Mouse (Mus musculus) hindbrain, embryonic 16.5 days (tissue): ENCODE data around the gene Nupr1. TPM values are rescaled to one million over a fixed set of nuclear protein-coding genes. Genes with fewer than 3 reads are reported as not detected.

Source experiments
- ATAC-seq: fragments of 200-750 bp; cut with Nextera tagmentation; 2 replicates; pipeline ENCODE4 v1.8.0; 2017; ENCODE audit warnings: moderate TSS enrichment, moderate library complexity
- H3K27ac ChIP-seq: fragments of 300-500 bp; sonication (generic); 2 replicates; pipeline ENCODE4 v1.5.1; 2014; ENCODE audit warnings: low read depth, mild to moderate bottlenecking, control low read depth, low read length, moderate library complexity
- H3K27me3 ChIP-seq: fragments of 300-500 bp; sonication (generic); replicated peaks from 2 replicates; pipeline ENCODE4 v1.6.1; 2014; ENCODE audit warnings: low read length; ENCODE audit not compliant: control insufficient read depth, insufficient read depth
- H3K36me3 ChIP-seq: fragments of 300-500 bp; sonication (generic); 2 replicates; pipeline ENCODE4 v1.6.1; 2014; ENCODE audit warnings: mild to moderate bottlenecking, low read length, moderate library complexity, mixed read lengths; ENCODE audit not compliant: control insufficient read depth, insufficient read depth
- H3K4me1 ChIP-seq: fragments of 300-500 bp; sonication (generic); 2 replicates; pipeline ENCODE4 v1.6.1; 2014; ENCODE audit warnings: low read depth, low read length; ENCODE audit not compliant: control insufficient read depth, insufficient read depth
- H3K4me2 ChIP-seq: fragments of 300-500 bp; sonication (generic); 2 replicates; pipeline ENCODE4 v1.6.1; 2014; ENCODE audit warnings: mild to moderate bottlenecking, low read length, control low read depth, moderate library complexity
- H3K4me3 ChIP-seq: fragments of 300-500 bp; sonication (generic); 2 replicates; pipeline ENCODE4 v1.5.1; 2014; ENCODE audit warnings: mild to moderate bottlenecking, low read length, control low read depth, moderate library complexity
- H3K9ac ChIP-seq: fragments of 300-500 bp; sonication (generic); 2 replicates; pipeline ENCODE4 v1.6.1; 2014; ENCODE audit warnings: low read depth, mild to moderate bottlenecking, control low read depth, low read length, moderate library complexity
- H3K9me3 ChIP-seq: fragments of 300-500 bp; sonication (generic); 2 replicates; pipeline ENCODE4 v1.6.1; 2014; ENCODE audit warnings: mild to moderate bottlenecking, low read length, moderate library complexity; ENCODE audit not compliant: control insufficient read depth
- WGBS: fragments of 180-500 bp; shearing (Covaris S2); extraction: QIAGEN DNeasy Blood & Tissue Kit; methylation state at CpG from one replicate; pipeline ENCODE4 v1.1.7; 2014; 5-methylcytosine and 5-hydroxymethylcytosine counted together
- polyA plus RNA-seq: library from polyadenylated mRNA; unstranded; fragments of >200 nt; fragmentation: Nextera tagmentation; extraction: Ambion mirVana; gene quantifications from 2 replicates; pipeline ENCODE4 v1.2.1, GENCODE M21; 2015

The Nupr1 gene
- polyA plus RNA-seq, 1 experiment from 2014 or later: 14.8 TPM

- no peaks in the 10 kb centered on the region for H3K4me1 ChIP-seq
- no peak overlapping the region for H3K4me2 ChIP-seq
- H3K9ac ChIP-seq: no peak overlapping the region
- no peak overlapping the region for H3K4me3 ChIP-seq
- 86% methylated on average over 9 of the region's 9 CpGs for WGBS
- no peak for ATAC-seq
- no peaks in the 10 kb centered on the region for H3K9me3 ChIP-seq
- H3K36me3 ChIP-seq: peaks cover 13% of the 10 kb centered on the region
- H3K27me3 ChIP-seq: no peaks in the 10 kb centered on the region
- no peak overlapping the region for H3K27ac ChIP-seq
These were observed 36.9 kb upstream of the Nupr1 start for GRCm38 (mm10) chr7:126667495-126668090.

GRCm38 (mm10) chr7:126665269-126665668, 34.6 kb upstream of the Nupr1 start:
- H3K27me3 ChIP-seq: no peaks in the 10 kb centered on the region
- H3K4me3 ChIP-seq: no peak overlapping the region
- H3K4me1 ChIP-seq: no peaks in the 10 kb centered on the region
- H3K27ac ChIP-seq: no peak overlapping the region
- WGBS: 98% methylated on average over 3 of the region's 3 CpGs
- H3K9me3 ChIP-seq: no peaks in the 10 kb centered on the region
- H3K9ac ChIP-seq: no peak overlapping the region
- H3K4me2 ChIP-seq: no peak overlapping the region
- H3K36me3 ChIP-seq: peaks cover 3% of the 10 kb centered on the region; the same call in 1 of the 2 replicates
- ATAC-seq: no peak

GRCm38 (mm10) chr7:126663646-126664045, 33.0 kb upstream of the Nupr1 start:
- no peaks in the 10 kb centered on the region for H3K27me3 ChIP-seq
- peaks cover 3% of the 10 kb centered on the region; the same call in 1 of the 2 replicates for H3K36me3 ChIP-seq

GRCm38 (mm10) chr7:126659771-126660170, 29.1 kb upstream of the Nupr1 start:
- Histone ChIP-seq H3K27me3 (no peaks in the 10 kb centered on the region), H3K36me3 (peaks cover 3% of the 10 kb centered on the region; the same call in 1 of the 2 replicates), H3K27ac (no peak overlapping the region), H3K4me3 (no peak overlapping the region), H3K4me1 (no peaks in the 10 kb centered on the region), H3K9me3 (no peaks in the 10 kb centered on the region), H3K4me2 (no peak overlapping the region), H3K9ac (no peak overlapping the region)
- no peak for ATAC-seq
- 91% methylated on average over 3 of the region's 3 CpGs for WGBS

More at GRCm38 (mm10) chr7:126663646-126664045, 33.0 kb upstream of the Nupr1 start:
- no peak overlapping the region for H3K27ac ChIP-seq
- ATAC-seq: no peak
- no peaks in the 10 kb centered on the region for H3K4me1 ChIP-seq
- H3K4me3 ChIP-seq: no peak overlapping the region
- no peaks in the 10 kb centered on the region for H3K9me3 ChIP-seq
- WGBS: 71% methylated on average over 8 of the region's 8 CpGs
- H3K9ac ChIP-seq: no peak overlapping the region
- H3K4me2 ChIP-seq: no peak overlapping the region

GRCm38 (mm10) chr7:126657522-126657921, 26.9 kb upstream of the Nupr1 start:
- Histone ChIP-seq H3K36me3 (no peaks in the 10 kb centered on the region), H3K4me3 (no peak overlapping the region), H3K9ac (no peak overlapping the region), H3K4me2 (no peak overlapping the region), H3K9me3 (no peaks in the 10 kb centered on the region), H3K27me3 (no peaks in the 10 kb centered on the region), H3K4me1 (no peaks in the 10 kb centered on the region), H3K27ac (no peak overlapping the region)
- 85% methylated on average over 1 of the region's 1 CpGs for WGBS
- no peak for ATAC-seq

- no peak overlapping the region for H3K27ac ChIP-seq
- WGBS: 87% methylated on average over 3 of the region's 3 CpGs
These were observed 25.0 kb upstream of the Nupr1 start for GRCm38 (mm10) chr7:126655695-126656094.

GRCm38 (mm10) chr7:126653991-126654390, 23.3 kb upstream of the Nupr1 start:
- H3K4me1 ChIP-seq: peaks cover 6% of the 10 kb centered on the region
- no peaks in the 10 kb centered on the region for H3K36me3 ChIP-seq
- no peak overlapping the region for H3K9ac ChIP-seq
- 83% methylated on average over 2 of the region's 2 CpGs for WGBS
- H3K4me2 ChIP-seq: no peak overlapping the region
- no peak for ATAC-seq
- H3K27me3 ChIP-seq: no peaks in the 10 kb centered on the region
- H3K27ac ChIP-seq: no peak overlapping the region
- H3K9me3 ChIP-seq: no peaks in the 10 kb centered on the region
- no peak overlapping the region for H3K4me3 ChIP-seq

More at GRCm38 (mm10) chr7:126655695-126656094, 25.0 kb upstream of the Nupr1 start:
- Histone ChIP-seq H3K9me3 (no peaks in the 10 kb centered on the region), H3K9ac (no peak overlapping the region), H3K4me2 (no peak overlapping the region), H3K4me1 (no peaks in the 10 kb centered on the region), H3K27me3 (no peaks in the 10 kb centered on the region), H3K36me3 (no peaks in the 10 kb centered on the region), H3K4me3 (no peak overlapping the region)
- no peak for ATAC-seq

GRCm38 (mm10) chr7:126650852-126651251, 20.2 kb upstream of the Nupr1 start:
- Histone ChIP-seq H3K27me3 (no peaks in the 10 kb centered on the region), H3K36me3 (no peaks in the 10 kb centered on the region), H3K4me2 (no peak overlapping the region), H3K9me3 (no peaks in the 10 kb centered on the region), H3K4me3 (no peak overlapping the region), H3K9ac (no peak overlapping the region), H3K27ac (no peak overlapping the region), H3K4me1 (peaks cover 9% of the 10 kb centered on the region)
- no peak for ATAC-seq
- 94% methylated on average over 2 of the region's 2 CpGs for WGBS

GRCm38 (mm10) chr7:126649231-126650051, 18.8 kb upstream of the Nupr1 start, which contains the start of gene Sgf29:
Gene Sgf29 (plus strand): TSS chr7:126649309.
- Histone ChIP-seq H3K9ac (peak within 1 kb of the TSS; percentile 82), H3K9me3 (no peaks in the 10 kb centered on the region), H3K36me3 (no peaks in the 10 kb centered on the region), H3K4me2 (peak within 1 kb of the TSS; percentile 92), H3K27me3 (no peaks in the 10 kb centered on the region), H3K4me1 (peaks cover 9% of the 10 kb centered on the region), H3K27ac (peak within 1 kb of the TSS; percentile 95), H3K4me3 (peak within 1 kb of the TSS; percentile 73)
- ATAC-seq: peak; percentile 99
- 1% methylated on average over 54 of the region's 57 CpGs for WGBS
